Mouse (Mus musculus) CH12.LX (cell line): ENCODE results near the gene Specc1l. TPM values are rescaled to one million over a fixed set of nuclear protein-coding genes. Genes with fewer than 3 reads are reported as not detected.
A peak's percentile ranks its signal among the peaks of the same experiment; 100 is the strongest.

Experiments
- DNase-seq: peaks from one replicate; pipeline ENCODE4 v3.0.0-alpha.2; 2013; ENCODE audit errors: extremely low read depth
- H3K27ac ChIP-seq: 2 replicates; pipeline ENCODE4 v1.5.1; 2012; ENCODE audit warnings: low read depth, mild to moderate bottlenecking, control low read depth, moderate library complexity; ENCODE audit not compliant: insufficient read depth
- H3K27me3 ChIP-seq: replicated peaks from 2 replicates; pipeline ENCODE3; 2012; ENCODE audit warnings: inconsistent platforms
- H3K36me3 ChIP-seq, 2 experiments: replicated peaks in 1 of 2; 2 replicates each; pipeline versions ENCODE3 to v1.6.1; 2012; ENCODE audit warnings: inconsistent platforms in 1 of 2, low read length in 1 of 2, mild to moderate bottlenecking in 1 of 2, mixed read lengths in 1 of 2, moderate library complexity in 1 of 2; ENCODE audit not compliant: control insufficient read depth in 1 of 2, insufficient read depth in 1 of 2
- H3K4me1 ChIP-seq, 2 experiments: 2 replicates each; pipeline ENCODE4 v1.6.1; 2012; ENCODE audit warnings: inconsistent platforms in 1 of 2, moderate library complexity in 1 of 2; ENCODE audit not compliant: insufficient read depth in 2 of 2, control insufficient read depth in 1 of 2
- H3K4me2 ChIP-seq: 2 replicates; pipeline ENCODE4 v1.6.1; 2012; ENCODE audit warnings: low read depth, mild to moderate bottlenecking, control low read depth; ENCODE audit not compliant: poor library complexity, insufficient read depth, severe bottlenecking
- H3K4me3 ChIP-seq, 3 experiments: fragments of 150-350 bp in 1 of 3; sonication (generic) in 1 of 3; replicated peaks in 1 of 3; 2 replicates each; pipeline versions ENCODE3 to v1.5.1; 2011 to 2012; ENCODE audit warnings: low read depth in 2 of 3, low read length in 2 of 3, mild to moderate bottlenecking in 2 of 3, moderate library complexity in 2 of 3, control low read depth in 1 of 3, improper control_type of control experiment in 1 of 3, inconsistent platforms in 1 of 3, mixed read lengths in 1 of 3; ENCODE audit not compliant: poor library complexity in 1 of 3
- H3K79me2 ChIP-seq: replicated peaks from 2 replicates; pipeline ENCODE4 v1.6.1; 2012; ENCODE audit warnings: mild to moderate bottlenecking, moderate library complexity; ENCODE audit not compliant: control insufficient read depth, poor library complexity, insufficient read depth, severe bottlenecking; ENCODE audit errors: extremely low read depth
- H3K9ac ChIP-seq: 2 replicates; pipeline ENCODE4 v1.6.1; 2012; ENCODE audit warnings: low read depth, mild to moderate bottlenecking, control low read depth, moderate library complexity; ENCODE audit not compliant: insufficient read depth
- H3K9me3 ChIP-seq: replicated peaks from 2 replicates; pipeline ENCODE3; 2012; ENCODE audit warnings: low read length, inconsistent platforms, mixed read lengths
- CHD2 ChIP-seq: IDR thresholded peaks from 2 replicates; pipeline ENCODE4 v1.6.1; 2011; ENCODE audit warnings: low read length, improper control_type of control experiment
- CTCF ChIP-seq, 2 experiments: IDR thresholded peaks in 1 of 2; conservative IDR thresholded peaks in 1 of 2; 2 replicates each; pipeline ENCODE4 v1.5.1; 2011 to 2012; ENCODE audit warnings: low read depth in 2 of 2, low read length in 2 of 2, improper control_type of control experiment in 1 of 2, inconsistent platforms in 1 of 2, mild to moderate bottlenecking in 1 of 2, moderate library complexity in 1 of 2
- E2F4 ChIP-seq: IDR thresholded peaks from 2 replicates; pipeline ENCODE4 v1.6.1; 2011; ENCODE audit warnings: low read depth, low read length, improper control_type of control experiment; ENCODE audit not compliant: insufficient replicate concordance
- EP300 ChIP-seq: IDR thresholded peaks from 2 replicates; pipeline ENCODE4 v1.6.1; 2011; ENCODE audit warnings: low read length, improper control_type of control experiment
- GABPA ChIP-seq: IDR thresholded peaks from 2 replicates; pipeline ENCODE4 v1.6.1; 2012; ENCODE audit warnings: low read depth, low read length, improper control_type of control experiment, inconsistent platforms; ENCODE audit not compliant: insufficient replicate concordance
- IRF4 ChIP-seq: IDR thresholded peaks from 2 replicates; pipeline ENCODE4 v1.6.1; 2014; ENCODE audit warnings: low read depth, mild to moderate bottlenecking, inconsistent platforms, low read length, improper control_type of control experiment
- JUND ChIP-seq: conservative IDR thresholded peaks from 2 replicates; pipeline ENCODE4 v1.6.1; 2011; ENCODE audit warnings: low read depth, low read length, improper control_type of control experiment
- MAFK ChIP-seq: IDR thresholded peaks from 2 replicates; pipeline ENCODE4 v1.6.1; 2011; ENCODE audit warnings: low read length, improper control_type of control experiment; ENCODE audit not compliant: insufficient replicate concordance
- MAZ ChIP-seq: IDR thresholded peaks from 2 replicates; pipeline ENCODE4 v1.6.1; 2012; ENCODE audit warnings: low read depth, mild to moderate bottlenecking, inconsistent platforms, low read length, improper control_type of control experiment, moderate library complexity
- MEF2A ChIP-seq: IDR thresholded peaks from 2 replicates; pipeline ENCODE4 v1.6.1; 2014; ENCODE audit warnings: low read depth, mild to moderate bottlenecking, inconsistent platforms, low read length, improper control_type of control experiment, borderline replicate concordance
- MXI1 ChIP-seq: IDR thresholded peaks from 2 replicates; pipeline ENCODE4 v1.6.1; 2011; ENCODE audit warnings: mild to moderate bottlenecking, low read depth, low read length, improper control_type of control experiment
- NELFE ChIP-seq: IDR thresholded peaks from 2 replicates; pipeline ENCODE4 v1.6.1; 2011; ENCODE audit warnings: low read depth, low read length, improper control_type of control experiment
- NRF1 ChIP-seq: IDR thresholded peaks from 2 replicates; pipeline ENCODE4 v1.6.1; 2014; ENCODE audit warnings: low read depth, mild to moderate bottlenecking, inconsistent platforms, low read length, improper control_type of control experiment, moderate library complexity
- POLR2A ChIP-seq: IDR thresholded peaks from 2 replicates; pipeline ENCODE4 v1.6.1; 2011; ENCODE audit warnings: low read depth, mild to moderate bottlenecking, improper control_type of control experiment, low read length
- RAD21 ChIP-seq: IDR thresholded peaks from 2 replicates; pipeline ENCODE4 v1.6.1; 2011; ENCODE audit warnings: low read depth, mild to moderate bottlenecking, low read length, improper control_type of control experiment, moderate library complexity
- SIN3A ChIP-seq: IDR thresholded peaks from 2 replicates; pipeline ENCODE4 v1.6.1; 2012; ENCODE audit warnings: low read length, improper control_type of control experiment, inconsistent platforms
- SMC3 ChIP-seq: IDR thresholded peaks from 2 replicates; pipeline ENCODE4 v1.6.1; 2011; ENCODE audit warnings: low read depth, low read length, improper control_type of control experiment
- TBP ChIP-seq: conservative IDR thresholded peaks from 2 replicates; pipeline ENCODE4 v1.6.1; 2011; ENCODE audit warnings: low read depth, low read length, improper control_type of control experiment
- TCF12 ChIP-seq: IDR thresholded peaks from 2 replicates; pipeline ENCODE4 v1.6.1; 2014; ENCODE audit warnings: low read depth, mild to moderate bottlenecking, inconsistent platforms, low read length, improper control_type of control experiment
- USF2 ChIP-seq: conservative IDR thresholded peaks from 2 replicates; pipeline ENCODE4 v1.6.1; 2011; ENCODE audit warnings: low read depth, low read length, improper control_type of control experiment
- ZC3H11A ChIP-seq: IDR thresholded peaks from 2 replicates; pipeline ENCODE4 v1.6.1; 2012; ENCODE audit warnings: low read depth, mild to moderate bottlenecking, inconsistent platforms, low read length, improper control_type of control experiment
- ZKSCAN1 ChIP-seq: IDR thresholded peaks from 2 replicates; pipeline ENCODE4 v1.6.1; 2012; ENCODE audit warnings: low read depth, inconsistent platforms, low read length, improper control_type of control experiment, borderline replicate concordance
- dilution Hi-C: fragments of 300-500 bp; cut with MboI; formaldehyde crosslinking; loops from 2 replicates; pipeline ENCODE4 v1.14.3; 2020; ENCODE audit warnings: low sequenced_read_pairs; ENCODE audit not compliant: extremely low pct_unique_long_range_greater_than_20kb, extremely low pct_ligation_motif_present
- in situ Hi-C: fragments of 300-500 bp; cut with MboI; formaldehyde crosslinking; loops from 3 replicates; pipeline ENCODE4 v1.14.3; 2019; ENCODE audit warnings: low sequenced_read_pairs, low pct_ligation_motif_present, low pct_unique_long_range_greater_than_20kb, mixed read lengths
- polyA plus RNA-seq: library from polyadenylated mRNA; unstranded; fragments of >175 nt; gene quantifications from 2 replicates; pipeline ENCODE4 v1.2.1, GENCODE M21; 2012; ENCODE audit warnings: low read depth; ENCODE audit not compliant: insufficient read length
- total RNA-seq, 2 experiments: library from RNA; depleted of rRNA; stranded (reverse); fragments of 300-350 nt in 1 of 2; fragments of >200 nt in 1 of 2; gene quantifications; 2 replicates each; pipeline ENCODE4 v1.2.3; 2012 to 2014

Specc1l gene
- total and polyA plus RNA-seq, 3 experiments: 18.6 to 25.1 (median 21.1) TPM

- Histone ChIP-seq H3K4me3 (no peak overlapping the region), H3K27me3 (no peaks in the 10 kb centered on the region), H3K79me2 (no peaks in the 10 kb centered on the region; the same call in 1 of the 2 replicates), H3K9me3 (no peaks in the 10 kb centered on the region), H3K4me2 (no peak overlapping the region), H3K36me3 (peaks cover 36 to 62% of the 10 kb centered on the region in 2 experiments), H3K4me1 (peaks cover 35 to 65% of the 10 kb centered on the region in 2 experiments), H3K9ac (no peak overlapping the region), H3K27ac (no peak overlapping the region)
- in situ Hi-C loops (no loop called here), dilution Hi-C loops (no loop called here)
- TF ChIP-seq SIN3A (no peak), TCF12 (no peak)
- no peak for DNase-seq
Observed at GRCm38 (mm10) chr10:75332268-75332667, 120.4 kb downstream of the Specc1l start.

- no peaks in the 10 kb centered on the region for H3K27me3 ChIP-seq
- H3K4me1 ChIP-seq: peaks cover 25 to 55% of the 10 kb centered on the region in 2 experiments
- H3K9ac ChIP-seq: no peak overlapping the region
- no peak for DNase-seq
- no peak overlapping the region for H3K4me2 ChIP-seq
- no peak overlapping the region for H3K27ac ChIP-seq
- no peaks in the 10 kb centered on the region for H3K9me3 ChIP-seq
- no peak overlapping the region for H3K4me3 ChIP-seq
- no peaks in the 10 kb centered on the region; the same call in 1 of the 2 replicates for H3K79me2 ChIP-seq
- TF ChIP-seq MAFK (no peak), MEF2A (no peak), CTCF (conservative IDR thresholded peaks at IDR 0.05 in 1 of 2, IDR thresholded peaks at IDR 0.05 in 1 of 2; ENCODE audit: low read depth in 2 of 2, low read length in 2 of 2) (peak in 1 of 2 experiments; percentile 18; a peak in 1 of 4 replicates), JUND (no peak), GABPA (no peak), TBP (no peak), E2F4 (no peak), CHD2 (no peak), RAD21 (peak; percentile 2), SMC3 (no peak)
- dilution Hi-C loops: no loop called here
- peaks cover 32 to 53% of the 10 kb centered on the region in 2 experiments for H3K36me3 ChIP-seq
- in situ Hi-C loops: no loop called here
Observed at GRCm38 (mm10) chr10:75333176-75333776, 121.4 kb downstream of the Specc1l start.

- H3K36me3 ChIP-seq: peaks cover 29 to 45% of the 10 kb centered on the region in 2 experiments
Observed at GRCm38 (mm10) chr10:75334175-75334574, 122.3 kb downstream of the Specc1l start.

More at GRCm38 (mm10) chr10:75334175-75334574, 122.3 kb downstream of the Specc1l start:
- no peak overlapping the region for H3K27ac ChIP-seq
- no peak overlapping the region for H3K4me2 ChIP-seq
- no peak overlapping the region for H3K9ac ChIP-seq
- no peaks in the 10 kb centered on the region for H3K79me2 ChIP-seq
- no peaks in the 10 kb centered on the region for H3K9me3 ChIP-seq
- in situ Hi-C loops: no loop called here
- no peak overlapping the region for H3K4me3 ChIP-seq
- no peak for DNase-seq
- H3K4me1 ChIP-seq: peaks cover 22 to 55% of the 10 kb centered on the region in 2 experiments
- H3K27me3 ChIP-seq: no peaks in the 10 kb centered on the region
- dilution Hi-C loops: no loop called here
- TF ChIP-seq USF2: no peak
- TF ChIP-seq NRF1: no peak
- no peak for TF ChIP-seq MAZ
- no peak for TF ChIP-seq ZC3H11A
- TF ChIP-seq POLR2A: no peak
- no peak for TF ChIP-seq SMC3
- TF ChIP-seq MXI1: no peak
- TF ChIP-seq TCF12: no peak
- no peak for TF ChIP-seq NELFE
- TF ChIP-seq IRF4: no peak
- no peak for TF ChIP-seq MAFK
- TF ChIP-seq MEF2A: no peak
- no peak for TF ChIP-seq EP300
- no peak for TF ChIP-seq SIN3A
- no peak for TF ChIP-seq E2F4
- no peak for TF ChIP-seq JUND
- TF ChIP-seq ZKSCAN1: no peak
